Mouse (Mus musculus) midbrain, embryonic 13.5 days (tissue): ENCODE results near the gene Pygo1. TPM values are rescaled to one million over a fixed set of nuclear protein-coding genes. Genes with fewer than 3 reads are reported as not detected.

Source experiments
- ATAC-seq: fragments of 200-750 bp; cut with Nextera tagmentation; 2 replicates; pipeline ENCODE4 v1.8.0; 2017; ENCODE audit warnings: mild to moderate bottlenecking, moderate TSS enrichment, moderate library complexity
- H3K27ac ChIP-seq: fragments of 300-500 bp; sonication (generic); 2 replicates; pipeline ENCODE4 v1.5.1; 2015; ENCODE audit warnings: inconsistent platforms, mild to moderate bottlenecking, moderate library complexity
- H3K27me3 ChIP-seq: fragments of 300-500 bp; sonication (generic); 2 replicates; pipeline ENCODE4 v1.6.1; 2015; ENCODE audit warnings: mild to moderate bottlenecking, inconsistent platforms
- H3K36me3 ChIP-seq: fragments of 300-500 bp; sonication (generic); 2 replicates; pipeline ENCODE4 v1.6.1; 2015; ENCODE audit warnings: mild to moderate bottlenecking, inconsistent platforms
- H3K4me1 ChIP-seq: fragments of 300-500 bp; sonication (generic); replicated peaks from 2 replicates; pipeline ENCODE4 v1.6.1; 2015; ENCODE audit warnings: inconsistent platforms
- H3K4me2 ChIP-seq: fragments of 300-500 bp; sonication (generic); replicated peaks from 2 replicates; pipeline ENCODE4 v1.6.1; 2015; ENCODE audit warnings: moderate library complexity, mild to moderate bottlenecking, inconsistent platforms
- H3K4me3 ChIP-seq: fragments of 300-500 bp; sonication (generic); replicated peaks from 2 replicates; pipeline ENCODE4 v1.5.1; 2015; ENCODE audit warnings: mild to moderate bottlenecking, inconsistent platforms
- H3K9ac ChIP-seq: fragments of 300-500 bp; sonication (generic); replicated peaks from 2 replicates; pipeline ENCODE4 v1.6.1; 2015; ENCODE audit warnings: mild to moderate bottlenecking, inconsistent platforms
- H3K9me3 ChIP-seq: fragments of 300-500 bp; sonication (generic); 2 replicates; pipeline ENCODE4 v1.6.1; 2016; ENCODE audit warnings: mild to moderate bottlenecking, inconsistent platforms
- WGBS: fragments of 180-500 bp; shearing (Covaris S2); methylation state at CpG from one replicate; pipeline ENCODE4 v1.1.7; 2015; 5-methylcytosine and 5-hydroxymethylcytosine counted together
- polyA plus RNA-seq: library from polyadenylated mRNA; unstranded; fragments of >200 nt; fragmentation: Nextera tagmentation; extraction: Ambion mirVana; gene quantifications from 2 replicates; pipeline ENCODE4 v1.2.1, GENCODE M21; 2015

Pygo1 gene
- polyA plus RNA-seq, 1 experiment from 2014 or later = 11.3 TPM

DNA sequence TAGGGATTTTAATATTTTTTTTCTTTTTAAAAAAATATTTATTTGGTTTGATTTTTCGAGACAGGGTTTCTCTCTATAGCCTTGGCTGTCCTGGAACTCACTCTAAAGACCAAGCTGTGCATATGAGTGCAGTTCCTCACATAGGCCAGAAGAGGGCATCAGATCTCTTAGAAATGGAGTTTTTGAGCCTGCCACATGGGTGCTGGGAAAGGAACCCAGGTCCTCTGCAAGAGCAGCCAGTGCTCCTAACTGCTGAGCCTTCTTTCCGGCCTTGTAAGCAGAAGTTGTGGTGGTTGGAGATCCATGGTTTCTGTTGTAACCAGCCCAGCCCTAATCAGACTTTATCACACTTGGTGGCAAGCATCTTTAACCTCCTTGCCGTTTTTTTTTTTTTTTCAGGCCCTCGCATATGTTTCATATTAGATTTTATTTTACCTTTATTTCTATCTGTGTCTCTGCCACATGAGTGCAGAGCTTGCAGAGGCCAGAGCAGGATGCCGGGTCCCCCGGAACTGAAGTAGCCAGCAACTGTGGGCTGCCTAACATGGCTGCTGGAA lies 30.6 kb upstream of the Pygo1 start:
- no peak overlapping the region for H3K9ac ChIP-seq
- no peak overlapping the region for H3K27ac ChIP-seq
- no peaks in the 10 kb centered on the region for H3K4me1 ChIP-seq
- H3K4me2 ChIP-seq = no peak overlapping the region
- H3K4me3 ChIP-seq = no peak overlapping the region
- H3K36me3 ChIP-seq = peaks cover 3% of the 10 kb centered on the region; the same call in 1 of the 2 replicates
- no peak for ATAC-seq
- no peaks in the 10 kb centered on the region for H3K9me3 ChIP-seq
- 94% methylated on average over 6 of the region's 6 CpGs for WGBS
- H3K27me3 ChIP-seq = no peaks in the 10 kb centered on the region

DNA sequence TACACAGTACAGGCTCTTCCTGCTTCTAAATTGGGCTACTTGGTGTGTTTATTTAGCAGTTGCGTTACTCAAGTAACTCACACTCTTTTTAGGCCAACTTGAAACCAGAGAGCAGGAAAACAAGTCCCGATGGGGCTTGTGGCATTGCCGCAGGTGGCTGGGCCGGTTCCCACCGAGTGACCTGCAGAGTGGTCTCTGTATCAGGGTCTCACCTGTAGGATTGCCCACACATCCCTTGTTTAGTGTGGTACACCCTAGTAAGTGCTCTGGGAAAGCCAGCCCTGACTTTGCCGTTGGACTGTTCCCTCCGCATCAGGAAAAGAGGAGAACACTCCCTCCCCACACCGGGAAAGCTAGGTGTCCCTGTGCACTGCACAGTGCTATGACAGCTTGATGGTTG lies 23.4 kb upstream of the Pygo1 start:
- Histone ChIP-seq H3K4me2 (no peak overlapping the region), H3K27me3 (no peaks in the 10 kb centered on the region), H3K4me3 (no peak overlapping the region), H3K4me1 (no peaks in the 10 kb centered on the region), H3K9ac (no peak overlapping the region), H3K9me3 (no peaks in the 10 kb centered on the region), H3K27ac (no peak overlapping the region), H3K36me3 (0 out of 2 replicates have a peak, but pooled peaks cover 3% of the 10 kb centered on the region)
- no peak for ATAC-seq
- WGBS = 86% methylated on average over 8 of the region's 8 CpGs

DNA sequence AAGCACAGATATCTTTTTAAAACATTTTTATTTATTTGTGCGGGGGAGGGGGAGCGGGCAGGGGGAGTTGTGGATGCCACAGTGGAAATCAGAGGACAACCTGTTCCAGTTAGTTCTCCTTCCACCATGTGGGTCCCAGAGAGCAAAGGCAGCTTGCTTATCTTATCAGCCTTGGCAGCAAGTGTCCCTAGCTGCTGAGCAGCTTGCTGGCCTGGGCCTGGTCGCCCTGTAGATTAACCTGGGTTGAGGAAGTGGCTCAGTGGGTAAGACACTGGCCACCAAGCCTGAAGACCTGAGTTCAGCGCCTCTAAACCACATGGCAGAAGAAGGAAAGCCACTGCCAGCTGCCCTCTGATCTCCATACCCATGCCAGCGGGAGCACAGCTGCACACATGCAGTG lies 22.8 kb upstream of the Pygo1 start:
- H3K27me3 ChIP-seq = no peaks in the 10 kb centered on the region
- H3K27ac ChIP-seq = no peak overlapping the region
- H3K9ac ChIP-seq = no peak overlapping the region
- no peaks in the 10 kb centered on the region for H3K4me1 ChIP-seq
- no peaks in the 10 kb centered on the region for H3K9me3 ChIP-seq
- no peak for ATAC-seq
- H3K4me2 ChIP-seq = no peak overlapping the region
- H3K4me3 ChIP-seq = no peak overlapping the region
- H3K36me3 ChIP-seq = 0 out of 2 replicates have a peak, but pooled peaks cover 5% of the 10 kb centered on the region
- 91% methylated on average over 5 of the region's 5 CpGs for WGBS

DNA sequence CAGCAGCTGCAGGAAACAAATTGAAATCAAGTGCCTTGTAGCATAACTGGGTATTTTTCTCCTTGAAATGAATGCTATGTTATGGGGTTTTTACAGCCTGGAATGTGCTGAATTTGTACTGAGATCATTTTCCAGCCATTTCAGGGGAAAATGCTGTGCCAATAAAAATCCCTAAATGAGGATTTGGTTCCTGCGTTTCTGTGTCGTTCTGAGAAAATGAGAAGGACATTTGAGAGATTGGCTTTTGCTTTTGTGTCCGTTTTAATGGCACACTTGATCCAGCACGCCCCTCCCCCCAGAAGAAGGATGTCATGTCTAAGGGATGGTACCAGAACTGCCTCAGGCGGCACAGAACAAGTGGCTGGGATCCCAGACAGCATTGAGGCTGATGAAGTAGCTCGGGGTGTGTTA lies 18.7 kb upstream of the Pygo1 start:
- no peak for ATAC-seq
- Histone ChIP-seq H3K36me3 (0 out of 2 replicates have a peak, but pooled peaks cover 9% of the 10 kb centered on the region), H3K9ac (no peak overlapping the region), H3K27ac (no peak overlapping the region), H3K27me3 (no peaks in the 10 kb centered on the region), H3K4me3 (no peak overlapping the region), H3K4me1 (no peaks in the 10 kb centered on the region), H3K4me2 (no peak overlapping the region), H3K9me3 (no peaks in the 10 kb centered on the region)
- 80% methylated on average over 6 of the region's 6 CpGs for WGBS

DNA sequence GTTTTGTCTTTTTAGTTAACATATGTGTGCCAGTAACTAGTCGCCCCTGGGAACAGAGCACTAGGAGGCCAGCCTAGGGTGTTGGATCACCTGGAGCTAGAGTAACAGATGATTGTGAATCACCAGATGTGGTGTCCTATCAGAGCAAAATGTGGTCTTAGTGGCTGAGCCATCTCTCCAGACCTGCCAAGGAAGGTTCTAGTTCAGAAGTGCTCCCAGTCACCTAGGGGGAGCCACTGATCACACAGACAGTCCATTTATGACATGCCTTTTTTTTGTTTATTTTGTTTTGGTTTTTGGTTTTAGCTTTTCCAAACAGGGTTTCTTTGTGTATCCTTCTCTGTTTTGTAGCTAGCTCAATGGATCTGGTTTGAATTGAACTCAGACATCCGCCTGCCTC lies 14.1 kb upstream of the Pygo1 start:
- no peak overlapping the region for H3K4me2 ChIP-seq
- H3K9ac ChIP-seq = no peak overlapping the region
- no peak overlapping the region for H3K4me3 ChIP-seq
- WGBS = 94% methylated on average over 2 of the region's 2 CpGs
- H3K27me3 ChIP-seq = no peaks in the 10 kb centered on the region
- H3K27ac ChIP-seq = no peak overlapping the region
- H3K9me3 ChIP-seq = no peaks in the 10 kb centered on the region
- no peak for ATAC-seq
- H3K4me1 ChIP-seq = no peaks in the 10 kb centered on the region
- 0 out of 2 replicates have a peak, but pooled peaks cover 6% of the 10 kb centered on the region for H3K36me3 ChIP-seq

DNA sequence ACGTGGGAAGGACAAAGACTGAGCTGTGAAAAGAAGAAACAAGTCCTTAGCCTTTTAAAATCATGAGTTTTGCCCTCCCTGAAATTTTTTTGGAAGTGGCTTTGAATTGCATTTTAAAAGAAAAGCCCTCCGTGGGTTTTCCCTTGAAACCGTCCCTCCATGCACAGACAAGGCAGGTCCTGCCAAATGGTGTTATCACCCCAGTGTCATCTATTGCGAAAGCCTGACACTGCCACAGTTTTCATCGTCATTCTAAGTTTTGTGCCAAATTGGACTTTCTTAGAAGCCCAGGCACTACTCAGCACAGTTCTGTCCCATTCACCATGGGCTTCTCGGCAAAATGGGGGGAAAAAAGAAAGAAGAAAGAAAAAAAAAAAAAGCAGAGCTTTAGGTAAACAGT lies 11.9 kb upstream of the Pygo1 start:
- 80% methylated on average over 6 of the region's 6 CpGs for WGBS
- ATAC-seq = no peak
- H3K9ac ChIP-seq = no peak overlapping the region
- no peak overlapping the region for H3K4me2 ChIP-seq
- no peaks in the 10 kb centered on the region for H3K9me3 ChIP-seq
- no peaks in the 10 kb centered on the region for H3K4me1 ChIP-seq
- no peak overlapping the region for H3K27ac ChIP-seq
- H3K27me3 ChIP-seq = no peaks in the 10 kb centered on the region
- H3K36me3 ChIP-seq = 0 out of 2 replicates have a peak, but pooled peaks cover under 1% of the 10 kb centered on the region
- no peak overlapping the region for H3K4me3 ChIP-seq

DNA sequence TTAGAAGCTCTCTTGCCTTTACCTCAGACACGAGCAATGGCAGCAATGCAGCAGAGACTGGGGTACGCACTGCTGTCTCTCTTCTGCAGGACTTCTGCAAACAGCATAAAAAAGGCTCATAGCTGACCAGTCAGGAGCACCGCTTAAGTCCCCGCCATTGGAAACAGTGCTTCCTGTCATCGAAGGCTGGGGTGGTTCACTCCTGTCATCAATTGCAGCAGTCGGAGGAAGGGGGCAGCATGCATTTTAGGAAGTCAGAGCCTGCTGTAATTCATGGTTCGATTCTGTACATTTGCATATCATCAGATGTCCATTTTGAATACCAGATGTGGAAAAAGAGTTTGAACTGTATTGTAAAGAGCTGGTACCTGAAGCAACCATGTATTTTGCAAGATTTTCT lies 9.7 kb upstream of the Pygo1 start:
- no peaks in the 10 kb centered on the region for H3K36me3 ChIP-seq
- no peaks in the 10 kb centered on the region for H3K27me3 ChIP-seq
- no peak for ATAC-seq
- 79% methylated on average over 7 of the region's 7 CpGs for WGBS
- no peak overlapping the region for H3K4me3 ChIP-seq
- H3K9me3 ChIP-seq = no peaks in the 10 kb centered on the region
- H3K9ac ChIP-seq = no peak overlapping the region; the same call in 1 of the 2 replicates
- no peak overlapping the region for H3K27ac ChIP-seq
- no peaks in the 10 kb centered on the region for H3K4me1 ChIP-seq
- no peak overlapping the region for H3K4me2 ChIP-seq

DNA sequence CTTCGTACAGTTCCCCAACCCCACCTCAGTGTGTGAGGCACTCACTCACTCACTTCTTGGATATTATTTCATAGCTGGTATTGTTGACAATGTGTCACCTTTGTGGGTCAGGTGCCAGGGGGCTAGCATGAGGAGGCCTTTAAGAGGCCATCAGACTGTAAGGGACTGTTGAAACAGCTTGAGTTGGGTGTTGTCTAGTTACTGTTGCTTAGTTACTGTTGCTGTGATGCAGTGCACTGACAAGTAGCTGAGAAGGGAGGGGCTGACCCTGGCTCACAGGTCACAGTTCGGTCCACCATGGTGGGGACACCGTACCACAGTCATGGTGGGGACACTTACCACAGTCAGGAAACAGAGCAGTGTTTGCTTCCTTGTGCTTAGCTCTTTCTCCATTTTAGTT lies 2.4 kb upstream of the Pygo1 start:
- 83% methylated on average over 3 of the region's 3 CpGs for WGBS
- Histone ChIP-seq H3K27me3 (peaks cover 7% of the 10 kb centered on the region; the same call in 1 of the 2 replicates), H3K4me1 (peaks cover 24% of the 10 kb centered on the region), H3K4me3 (no peak overlapping the region), H3K4me2 (no peak overlapping the region), H3K9ac (no peak overlapping the region), H3K9me3 (no peaks in the 10 kb centered on the region), H3K36me3 (no peaks in the 10 kb centered on the region), H3K27ac (no peak overlapping the region)
- no peak for ATAC-seq

DNA sequence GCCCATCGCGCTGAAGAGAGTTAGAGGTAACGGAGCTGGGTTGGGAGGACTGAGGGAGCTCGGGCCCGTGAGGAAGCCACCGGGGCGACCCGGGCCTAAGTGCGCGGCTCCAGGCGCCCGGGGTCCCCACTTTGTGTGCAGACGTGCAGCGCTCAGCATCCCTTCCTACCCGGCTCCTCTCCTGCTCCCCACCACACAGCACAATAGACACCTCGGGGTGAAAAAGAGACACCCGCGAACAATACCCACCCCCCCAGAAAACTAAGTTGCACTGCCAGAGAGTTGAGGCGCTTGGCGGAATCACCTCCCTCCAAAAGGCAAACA lies 452 bp downstream of the Pygo1 start:
- peak; percentile 69 for ATAC-seq
- under 1% methylated on average over 20 of the region's 20 CpGs for WGBS
- H3K9me3 ChIP-seq = no peaks in the 10 kb centered on the region
- H3K4me1 ChIP-seq = peaks cover 27% of the 10 kb centered on the region
- peak overlapping the region; percentile 94 for H3K9ac ChIP-seq
- no peaks in the 10 kb centered on the region for H3K36me3 ChIP-seq
- H3K4me3 ChIP-seq = peak overlapping the region; percentile 81
- H3K27ac ChIP-seq = peak overlapping the region; percentile 86
- peaks cover 7% of the 10 kb centered on the region; the same call in 1 of the 2 replicates for H3K27me3 ChIP-seq
- H3K4me2 ChIP-seq = peak overlapping the region; percentile 91

DNA sequence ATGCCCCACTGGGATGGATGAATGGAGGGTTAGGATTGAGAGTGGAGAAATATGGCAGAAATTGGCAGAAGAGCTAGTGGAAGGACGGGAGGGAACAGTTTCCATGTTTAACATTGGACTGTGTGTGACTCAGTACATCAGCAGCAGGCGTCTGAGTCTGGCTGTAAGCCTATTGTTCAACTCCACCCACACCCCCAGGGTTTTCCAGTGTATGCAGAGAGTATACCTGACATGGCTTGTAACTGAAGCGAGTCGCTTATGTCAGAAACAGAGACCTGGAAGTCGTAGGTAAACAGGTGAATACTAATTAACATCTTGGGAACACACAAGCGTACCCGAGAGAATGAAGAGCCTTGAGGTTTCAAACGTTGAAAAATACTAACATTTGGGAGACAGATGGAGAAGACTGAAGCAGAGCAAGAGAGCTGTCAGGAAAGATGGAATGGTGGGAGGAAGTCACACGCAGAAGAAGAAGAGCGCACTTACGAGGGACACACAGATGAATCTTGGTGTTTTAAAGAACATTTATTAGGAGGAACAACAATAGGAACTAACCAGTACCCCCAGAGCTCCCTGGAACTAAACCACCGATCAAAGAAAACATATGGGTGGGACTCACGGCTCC lies 5.8 kb downstream of the Pygo1 start:
- Histone ChIP-seq H3K9me3 (no peaks in the 10 kb centered on the region), H3K4me1 (peaks cover 23% of the 10 kb centered on the region), H3K27me3 (no peaks in the 10 kb centered on the region), H3K36me3 (peaks cover 16% of the 10 kb centered on the region; the same call in 1 of the 2 replicates), H3K27ac (no peak overlapping the region), H3K4me2 (no peak overlapping the region), H3K4me3 (no peak overlapping the region), H3K9ac (no peak overlapping the region)
- ATAC-seq = no peak
- WGBS = 86% methylated on average over 13 of the region's 13 CpGs

DNA sequence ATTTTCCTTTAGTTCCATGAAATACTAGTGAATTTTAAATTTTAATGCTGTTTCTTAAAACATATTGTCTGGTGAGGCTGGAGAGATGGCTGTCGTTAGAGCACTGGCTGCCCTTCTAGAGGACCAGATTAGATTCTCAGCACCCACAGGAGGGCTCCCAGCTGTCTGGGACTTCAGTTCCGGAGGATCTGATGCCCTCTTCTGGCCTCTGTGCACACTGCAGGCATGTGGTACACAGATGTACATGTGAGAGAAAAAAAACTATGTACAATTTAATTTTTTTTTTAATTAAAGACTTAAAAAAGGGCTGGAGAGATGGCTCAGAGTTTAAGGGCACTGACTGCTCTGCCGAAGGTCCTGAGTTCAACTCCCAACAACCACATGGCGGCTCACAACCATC lies 9.9 kb downstream of the Pygo1 start:
- Histone ChIP-seq H3K27ac (no peak overlapping the region), H3K4me3 (no peak overlapping the region), H3K9me3 (no peaks in the 10 kb centered on the region), H3K36me3 (peaks cover 16% of the 10 kb centered on the region; the same call in 1 of the 2 replicates), H3K9ac (no peak overlapping the region), H3K4me2 (no peak overlapping the region), H3K4me1 (0 out of 2 replicates have a peak, but pooled peaks cover 5% of the 10 kb centered on the region), H3K27me3 (no peaks in the 10 kb centered on the region)
- no peak for ATAC-seq
- WGBS = 90% methylated on average over 4 of the region's 4 CpGs

DNA sequence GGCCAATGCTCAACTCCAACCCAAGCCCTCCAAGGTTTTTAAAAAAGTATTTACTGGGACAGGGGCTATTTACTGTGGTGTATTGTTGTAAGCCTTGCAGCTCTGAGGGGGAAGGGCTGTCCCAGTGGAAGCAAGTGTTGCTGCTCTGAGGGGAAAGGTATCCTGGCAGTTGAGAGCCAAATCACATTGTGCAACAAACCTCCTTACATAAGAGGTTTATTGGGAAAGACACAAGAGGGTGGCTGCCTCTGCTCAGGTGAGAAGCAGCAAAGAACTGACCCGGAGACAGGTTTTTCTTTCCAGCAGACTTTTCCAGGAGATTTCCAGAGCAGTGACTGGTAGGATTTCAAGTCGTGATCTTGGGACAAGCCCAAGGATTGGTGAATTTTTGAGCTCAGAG lies 10.9 kb downstream of the Pygo1 start:
- Histone ChIP-seq H3K27me3 (no peaks in the 10 kb centered on the region), H3K27ac (no peak overlapping the region), H3K36me3 (peaks cover 16% of the 10 kb centered on the region; the same call in 1 of the 2 replicates), H3K4me1 (0 out of 2 replicates have a peak, but pooled peaks cover 5% of the 10 kb centered on the region), H3K9ac (no peak overlapping the region), H3K9me3 (no peaks in the 10 kb centered on the region), H3K4me3 (no peak overlapping the region), H3K4me2 (no peak overlapping the region)
- 78% methylated on average over 2 of the region's 2 CpGs for WGBS
- ATAC-seq = no peak

DNA sequence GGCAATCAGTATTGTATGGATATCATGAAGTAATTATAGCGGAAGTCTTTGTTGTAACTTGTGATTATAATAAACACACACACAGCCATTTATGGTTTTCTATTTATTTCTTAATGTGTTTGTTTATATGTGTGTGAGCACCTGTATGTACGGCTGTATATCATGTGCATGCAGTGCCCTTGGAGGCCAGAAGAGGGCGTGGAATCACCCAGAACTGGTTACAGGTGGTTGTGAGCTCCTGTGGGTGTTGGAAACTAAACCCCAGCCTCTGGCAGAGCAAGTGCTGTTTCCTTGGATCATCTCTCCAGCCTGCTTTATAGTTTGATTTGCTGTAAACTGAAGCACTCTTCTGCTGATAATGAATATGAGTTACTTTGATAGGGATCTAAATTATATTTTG lies 18.0 kb downstream of the Pygo1 start:
- no peaks in the 10 kb centered on the region for H3K9me3 ChIP-seq
- H3K27me3 ChIP-seq = no peaks in the 10 kb centered on the region
- WGBS = 60% methylated on average over 3 of the region's 3 CpGs
- H3K4me1 ChIP-seq = no peaks in the 10 kb centered on the region
- no peak overlapping the region for H3K27ac ChIP-seq
- H3K36me3 ChIP-seq = peaks cover 35% of the 10 kb centered on the region
- H3K4me2 ChIP-seq = no peak overlapping the region
- H3K9ac ChIP-seq = no peak overlapping the region
- H3K4me3 ChIP-seq = no peak overlapping the region
- no peak for ATAC-seq
